Mouse (Mus musculus) midbrain, embryonic 16.5 days (tissue): ENCODE results near the gene Rab30. TPM values are rescaled to one million over a fixed set of nuclear protein-coding genes. Genes with fewer than 3 reads are reported as not detected.
"Not testable (repeated sequence)": the region's sequence is repeated elsewhere in the genome, so short reads cannot be mapped to it uniquely, and the experiment has no call there.

Experiments used
- ATAC-seq: fragments of 200-750 bp; cut with Nextera tagmentation; 2 replicates; pipeline ENCODE4 v1.8.0; 2017; ENCODE audit warnings: moderate TSS enrichment
- H3K27ac ChIP-seq: fragments of 300-500 bp; sonication (generic); 2 replicates; pipeline ENCODE4 v1.5.1; 2014; ENCODE audit warnings: mild to moderate bottlenecking, low read length, mixed read lengths
- H3K27me3 ChIP-seq: fragments of 300-500 bp; sonication (generic); 2 replicates; pipeline ENCODE4 v1.6.1; 2014; ENCODE audit warnings: low read depth, low read length, mixed read lengths; ENCODE audit not compliant: control insufficient read depth, insufficient read depth
- H3K36me3 ChIP-seq: fragments of 300-500 bp; sonication (generic); 2 replicates; pipeline ENCODE4 v1.6.1; 2014; ENCODE audit warnings: mild to moderate bottlenecking, low read length, moderate library complexity, mixed read lengths; ENCODE audit not compliant: control insufficient read depth, insufficient read depth
- H3K4me1 ChIP-seq: fragments of 300-500 bp; sonication (generic); 2 replicates; pipeline ENCODE4 v1.6.1; 2014; ENCODE audit warnings: mild to moderate bottlenecking, low read length, mixed read lengths; ENCODE audit not compliant: control insufficient read depth, insufficient read depth
- H3K4me2 ChIP-seq: fragments of 300-500 bp; sonication (generic); 2 replicates; pipeline ENCODE4 v1.6.1; 2014; ENCODE audit warnings: mild to moderate bottlenecking, low read length, mixed read lengths
- H3K4me3 ChIP-seq: fragments of 300-500 bp; sonication (generic); 2 replicates; pipeline ENCODE4 v1.5.1; 2014; ENCODE audit warnings: low read depth, mild to moderate bottlenecking, low read length, moderate library complexity, mixed read lengths
- H3K9ac ChIP-seq: fragments of 300-500 bp; sonication (generic); 2 replicates; pipeline ENCODE4 v1.6.1; 2014; ENCODE audit warnings: low read depth, low read length, mixed read lengths
- H3K9me3 ChIP-seq: fragments of 300-500 bp; sonication (generic); replicated peaks from 2 replicates; pipeline ENCODE4 v1.6.1; 2014; ENCODE audit warnings: mild to moderate bottlenecking, low read length, mixed read lengths; ENCODE audit not compliant: control insufficient read depth, poor library complexity, severe bottlenecking
- WGBS: fragments of 180-500 bp; shearing (Covaris S2); extraction: QIAGEN DNeasy Blood & Tissue Kit; methylation state at CpG from one replicate; pipeline ENCODE4 v1.1.7; 2014; 5-methylcytosine and 5-hydroxymethylcytosine counted together
- polyA plus RNA-seq: library from polyadenylated mRNA; unstranded; fragments of >200 nt; fragmentation: Nextera tagmentation; extraction: Ambion mirVana; gene quantifications from 2 replicates; pipeline ENCODE4 v1.2.1, GENCODE M21; 2015

The Rab30 gene
- polyA plus RNA-seq, 1 experiment from 2014 or later = 19.9 TPM

DNA sequence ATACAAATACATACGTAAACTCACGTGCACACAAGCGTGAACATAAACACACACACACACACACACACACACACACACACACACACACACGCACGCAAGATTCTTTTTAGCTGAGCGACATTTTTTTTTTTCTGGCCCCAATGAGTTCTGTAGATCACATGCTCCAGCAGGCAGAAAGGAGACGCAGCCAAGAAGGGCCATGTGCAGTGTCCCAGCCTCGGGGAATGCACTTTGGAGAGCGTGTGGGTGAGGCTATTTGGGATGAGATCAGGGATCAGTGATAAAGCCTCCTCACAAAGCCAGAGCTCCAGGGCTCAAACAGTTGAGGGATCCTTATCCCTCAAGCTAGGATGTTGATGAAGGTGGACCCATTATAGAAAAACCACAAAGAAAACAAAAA lies 24.0 kb downstream of the Rab30 start:
- no peak overlapping the region for H3K9ac ChIP-seq
- no peak for ATAC-seq
- no peak overlapping the region for H3K4me3 ChIP-seq
- H3K27me3 ChIP-seq = no peaks in the 10 kb centered on the region
- H3K36me3 ChIP-seq = no peaks in the 10 kb centered on the region
- H3K4me2 ChIP-seq = no peak overlapping the region
- no peaks in the 10 kb centered on the region for H3K9me3 ChIP-seq
- H3K4me1 ChIP-seq = peaks cover 6% of the 10 kb centered on the region
- H3K27ac ChIP-seq = no peak overlapping the region
- WGBS = 62% methylated on average over 9 of the region's 9 CpGs

DNA sequence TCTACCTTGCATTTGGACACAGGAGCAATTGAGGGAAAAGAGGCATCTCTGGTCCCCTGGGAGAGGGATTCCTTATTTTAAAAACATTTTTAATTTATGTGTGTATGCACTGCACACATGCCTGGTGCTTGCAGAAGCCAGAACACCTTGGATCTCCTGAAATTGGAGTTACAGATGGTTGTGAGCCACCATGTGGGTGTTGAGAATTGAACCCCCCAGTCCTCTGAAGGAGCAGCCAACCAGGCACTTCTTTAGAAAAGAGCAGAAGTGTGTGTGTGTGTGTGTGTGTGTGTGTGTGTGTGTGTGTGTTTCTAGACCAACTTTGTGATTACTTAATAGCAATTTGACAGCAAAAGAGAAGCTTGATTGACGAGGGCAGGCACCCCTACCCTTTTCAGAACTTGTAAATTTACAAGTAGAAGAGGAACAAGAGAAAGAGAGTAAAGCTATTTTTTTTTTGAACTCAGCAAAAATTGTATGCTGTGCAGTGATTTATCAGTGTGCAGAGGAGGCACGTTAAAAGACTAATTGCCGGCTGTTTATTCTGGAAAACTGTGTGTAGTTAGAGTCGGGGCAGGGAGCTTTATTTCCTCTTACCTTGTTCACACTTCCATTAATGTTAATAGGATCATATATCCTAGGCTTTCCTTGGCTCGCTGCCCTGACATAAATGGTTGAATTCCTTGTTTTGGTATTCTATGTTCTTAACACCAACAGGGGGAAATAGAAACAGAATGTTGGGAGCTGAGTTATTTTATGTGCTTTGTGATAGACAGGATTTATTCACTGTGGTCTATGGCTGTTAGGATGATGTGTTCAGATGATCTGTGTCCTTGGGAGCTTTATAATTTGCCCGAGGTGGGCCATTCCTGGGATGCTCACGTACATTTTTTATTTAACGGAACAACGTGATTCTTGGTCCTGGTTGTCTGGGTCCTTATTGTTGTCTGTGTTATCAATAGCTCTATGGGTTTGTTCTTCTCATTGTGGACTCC lies 25.0 kb downstream of the Rab30 start:
- Histone ChIP-seq H3K27ac (no peak overlapping the region), H3K36me3 (no peaks in the 10 kb centered on the region), H3K4me2 (no peak overlapping the region), H3K9ac (no peak overlapping the region), H3K4me1 (peaks cover 6% of the 10 kb centered on the region), H3K27me3 (no peaks in the 10 kb centered on the region), H3K4me3 (no peak overlapping the region), H3K9me3 (no peaks in the 10 kb centered on the region)
- WGBS = 67% methylated on average over 9 of the region's 9 CpGs
- 0 out of 2 replicates have a peak, but pooled peaks have one; percentile 12 for ATAC-seq

DNA sequence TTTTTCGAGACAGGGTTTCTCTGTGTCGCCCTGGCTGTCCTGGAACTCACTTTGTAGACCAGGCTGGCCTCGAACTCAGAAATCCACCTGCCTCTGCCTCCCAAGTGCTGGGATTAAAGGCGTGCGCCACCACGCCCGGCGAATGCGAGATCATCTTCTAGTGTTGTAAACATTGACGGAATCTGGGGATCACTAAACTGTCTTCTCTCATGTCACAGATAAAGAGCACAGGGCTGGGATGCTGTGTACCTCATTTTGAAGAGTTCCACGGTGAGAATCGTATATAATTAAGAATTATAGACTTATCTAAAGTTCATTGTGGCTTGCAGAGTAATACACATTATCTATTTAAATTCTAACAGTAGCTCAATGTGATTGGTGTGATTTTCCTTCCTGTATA lies 26.7 kb downstream of the Rab30 start:
- H3K36me3 ChIP-seq, H3K4me2 ChIP-seq, H3K4me1 ChIP-seq, H3K27me3 ChIP-seq, H3K9me3 ChIP-seq, ATAC-seq, H3K4me3 ChIP-seq, H3K9ac ChIP-seq, H3K27ac ChIP-seq: not testable (repeated sequence)
- 90% methylated on average over 11 of the region's 12 CpGs for WGBS

DNA sequence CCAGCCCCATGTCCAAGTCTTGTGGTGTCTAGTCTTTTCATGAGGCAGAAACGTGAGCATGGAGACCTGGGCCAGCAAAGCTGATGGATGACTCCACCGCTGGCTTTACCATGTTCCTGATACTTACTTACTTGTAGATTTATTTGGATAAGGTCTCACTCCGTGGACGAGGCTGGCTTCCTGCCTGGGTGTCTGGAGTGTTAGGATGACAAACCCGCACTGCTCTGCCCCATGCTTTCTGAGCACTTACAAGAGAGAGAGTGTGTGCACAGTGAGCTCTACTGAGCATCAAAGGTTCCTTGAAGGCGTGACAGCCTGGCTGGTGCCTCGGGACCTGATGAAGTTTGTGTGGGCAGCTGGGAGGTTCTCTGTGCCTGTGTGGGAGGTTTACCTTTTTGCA lies 27.5 kb downstream of the Rab30 start:
- H3K27me3 ChIP-seq = no peaks in the 10 kb centered on the region
- ATAC-seq = no peak
- H3K4me1 ChIP-seq = peaks cover 6% of the 10 kb centered on the region
- H3K4me3 ChIP-seq = no peak overlapping the region
- no peak overlapping the region for H3K4me2 ChIP-seq
- H3K9ac ChIP-seq = no peak overlapping the region
- H3K9me3 ChIP-seq = no peaks in the 10 kb centered on the region
- H3K36me3 ChIP-seq = no peaks in the 10 kb centered on the region
- H3K27ac ChIP-seq = no peak overlapping the region; the same call in 1 of the 2 replicates
- WGBS = 77% methylated on average over 7 of the region's 7 CpGs

DNA sequence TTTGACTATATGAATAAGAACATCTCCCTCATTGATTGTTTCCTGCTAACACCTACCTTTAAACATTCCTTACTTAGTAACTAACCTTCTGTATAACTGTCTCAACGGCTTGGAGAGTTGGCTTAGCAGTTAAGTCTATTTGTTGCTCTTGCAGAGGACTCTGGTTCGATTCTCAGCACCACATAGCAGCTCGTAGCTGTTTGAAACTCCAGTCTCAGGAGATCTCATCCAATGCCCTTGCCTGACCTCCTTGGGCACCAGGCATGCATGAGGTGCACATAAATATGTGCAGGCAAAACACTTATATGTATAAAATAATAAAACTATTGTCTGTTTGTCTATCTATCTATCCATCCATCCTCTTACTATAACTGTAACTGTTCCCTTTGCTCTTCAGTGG lies 31.6 kb downstream of the Rab30 start:
- H3K9ac ChIP-seq = no peak overlapping the region
- ATAC-seq = no peak
- H3K27ac ChIP-seq = no peak overlapping the region
- no peak overlapping the region for H3K4me2 ChIP-seq
- no peak overlapping the region for H3K4me3 ChIP-seq
- 96% methylated on average over 3 of the region's 3 CpGs for WGBS
- no peaks in the 10 kb centered on the region for H3K36me3 ChIP-seq
- H3K4me1 ChIP-seq = peaks cover 22% of the 10 kb centered on the region
- no peaks in the 10 kb centered on the region for H3K27me3 ChIP-seq
- H3K9me3 ChIP-seq = no peaks in the 10 kb centered on the region

DNA sequence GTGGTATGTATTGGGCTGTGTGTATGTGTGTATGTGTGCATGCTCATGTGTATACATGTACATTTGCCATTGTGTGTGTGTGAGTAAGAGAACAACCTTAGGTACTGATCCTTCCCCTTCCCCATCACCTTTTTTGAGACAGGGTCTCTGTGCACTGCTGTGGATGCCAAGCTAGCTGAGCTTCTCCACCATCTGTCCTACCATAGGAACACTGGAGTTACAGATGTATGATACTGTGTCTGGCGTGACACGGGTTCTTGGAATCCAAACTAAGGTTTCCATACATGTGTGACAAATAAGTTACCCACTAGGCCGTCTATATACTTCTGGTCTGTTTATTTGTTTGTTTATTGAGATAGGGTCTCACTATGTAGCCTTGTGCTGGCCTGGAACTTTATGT lies 32.2 kb downstream of the Rab30 start:
- H3K27me3 ChIP-seq = no peaks in the 10 kb centered on the region
- no peak overlapping the region for H3K4me3 ChIP-seq
- no peak overlapping the region for H3K9ac ChIP-seq
- H3K4me1 ChIP-seq = peaks cover 27% of the 10 kb centered on the region
- no peaks in the 10 kb centered on the region for H3K9me3 ChIP-seq
- no peaks in the 10 kb centered on the region for H3K36me3 ChIP-seq
- no peak overlapping the region for H3K27ac ChIP-seq
- no peak overlapping the region for H3K4me2 ChIP-seq
- ATAC-seq = no peak
- WGBS = 90% methylated on average over 3 of the region's 3 CpGs

DNA sequence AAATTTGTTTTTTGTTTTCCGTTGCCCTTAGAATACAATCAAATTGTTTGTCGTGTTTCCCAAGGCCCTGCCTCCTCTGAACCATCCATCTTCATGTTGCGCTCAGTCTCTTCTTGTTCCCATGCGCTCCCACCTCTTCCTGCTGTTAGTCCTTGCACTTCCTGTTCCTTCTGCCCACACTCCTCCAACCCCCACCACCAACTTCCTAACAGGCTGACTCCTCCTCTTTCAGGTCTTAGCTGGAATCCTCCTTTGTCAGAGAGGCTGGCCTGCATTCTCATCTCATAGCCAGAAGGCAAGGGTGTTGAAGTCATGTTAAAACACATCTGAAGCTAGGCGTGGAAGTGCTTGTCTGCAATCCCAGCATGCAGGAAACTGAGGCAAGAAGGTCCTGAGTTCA lies 33.3 kb downstream of the Rab30 start:
- H3K4me3 ChIP-seq = no peak overlapping the region
- H3K27ac ChIP-seq = no peak overlapping the region
- H3K9me3 ChIP-seq = no peaks in the 10 kb centered on the region
- ATAC-seq = no peak
- WGBS = 86% methylated on average over 5 of the region's 5 CpGs
- H3K9ac ChIP-seq = no peak overlapping the region
- H3K4me2 ChIP-seq = no peak overlapping the region
- no peaks in the 10 kb centered on the region for H3K27me3 ChIP-seq
- peaks cover 27% of the 10 kb centered on the region for H3K4me1 ChIP-seq
- no peaks in the 10 kb centered on the region for H3K36me3 ChIP-seq

DNA sequence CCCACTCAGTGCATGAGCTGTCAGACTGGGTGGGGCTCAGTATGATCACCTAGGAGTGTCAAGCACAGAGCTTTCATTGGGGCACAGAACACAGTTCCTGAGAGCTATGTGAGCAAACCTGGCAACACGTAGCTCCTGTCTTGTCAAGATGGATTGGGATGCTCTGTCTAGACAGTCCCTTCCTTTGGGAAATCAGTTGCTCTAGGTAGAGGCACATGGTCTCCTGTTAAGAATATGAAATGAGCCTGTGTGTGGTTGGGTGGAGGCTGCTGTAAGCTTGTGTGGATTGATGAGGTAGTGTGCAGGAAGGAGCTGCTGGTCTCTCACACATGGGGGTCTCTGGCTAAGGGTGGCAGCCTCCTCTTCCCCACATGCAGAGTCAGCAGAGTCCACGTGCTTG lies 34.3 kb downstream of the Rab30 start:
- H3K4me3 ChIP-seq = no peak overlapping the region
- H3K4me2 ChIP-seq = no peak overlapping the region
- ATAC-seq = no peak
- H3K27ac ChIP-seq = no peak overlapping the region; the same call in 1 of the 2 replicates
- H3K9ac ChIP-seq = no peak overlapping the region
- H3K4me1 ChIP-seq = peaks cover 27% of the 10 kb centered on the region
- no peaks in the 10 kb centered on the region for H3K9me3 ChIP-seq
- no peaks in the 10 kb centered on the region for H3K27me3 ChIP-seq
- no peaks in the 10 kb centered on the region for H3K36me3 ChIP-seq
- WGBS = 39% methylated on average over 2 of the region's 2 CpGs

DNA sequence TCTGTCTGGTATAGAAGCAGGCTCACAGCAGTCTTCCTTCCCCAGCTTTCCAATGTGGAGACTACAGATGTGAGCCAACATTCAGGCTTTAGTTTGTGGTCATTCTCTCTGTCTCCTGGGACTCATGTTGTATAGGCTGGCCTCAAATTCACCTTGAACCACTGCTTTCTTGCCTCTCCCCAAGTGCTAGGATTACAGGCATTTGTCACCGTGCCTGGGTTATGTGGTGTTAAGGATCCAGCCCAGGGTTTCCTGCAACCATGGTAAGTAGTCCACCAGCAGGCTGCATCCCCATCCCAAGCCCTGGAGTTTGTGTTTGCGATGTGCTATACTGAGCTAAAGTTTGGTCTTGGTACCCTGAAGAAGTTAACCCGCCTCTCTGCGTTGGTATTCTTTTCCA lies 35.2 kb downstream of the Rab30 start:
- Histone ChIP-seq H3K4me3 (peak overlapping the region; percentile 32; the same call in 1 of the 2 replicates), H3K27ac (peak overlapping the region; percentile 83), H3K36me3 (no peaks in the 10 kb centered on the region), H3K9ac (peak overlapping the region; percentile 55; the same call in 1 of the 2 replicates), H3K9me3 (no peaks in the 10 kb centered on the region), H3K27me3 (no peaks in the 10 kb centered on the region), H3K4me1 (peaks cover 27% of the 10 kb centered on the region), H3K4me2 (peak overlapping the region; percentile 57)
- peak; percentile 44 for ATAC-seq
- 34% methylated on average over 4 of the region's 4 CpGs for WGBS
